Mouse (Mus musculus): Measurements from ENCODE around the gene Tas2r121.
"Not testable (repeated sequence)": the region's sequence is repeated elsewhere in the genome, so short reads cannot be mapped to it uniquely, and the experiment has no call there.

Tas2r121 gene

GRCm38 (mm10) chr6:132700907-132701306 lies at the start of gene Tas2r121:
Gene Tas2r121 (minus strand): TSS chr6:132701007.
- DNase-seq, result no peak

GRCm38 (mm10) chr6:132750206-132750605 lies 49.4 kb upstream of the Tas2r121 start:
- no peak for DNase-seq

GRCm38 (mm10) chr6:132737935-132738334 lies 37.1 kb upstream of the Tas2r121 start, which contains the start of gene Tas2r115:
Gene Tas2r115 (minus strand): TSS chr6:132738035.
- no peak for DNase-seq

GRCm38 (mm10) chr6:132711828-132712227 lies 11.0 kb upstream of the Tas2r121 start, which contains the start of gene Tas2r122:
Gene Tas2r122 (minus strand): TSS chr6:132711928.
- DNase-seq, result no peak

- DNase-seq, result not testable (repeated sequence)
Measured at GRCm38 (mm10) chr6:132691596-132691995, 9.2 kb downstream of the Tas2r121 start.

- DNase-seq, result no peak
Measured at GRCm38 (mm10) chr6:132656653-132657052, 44.2 kb downstream of the Tas2r121 start, which contains the start of gene Tas2r120. Gene Tas2r120 (plus strand): TSS chr6:132656953.

GRCm38 (mm10) chr6:132651426-132651825 lies 49.4 kb downstream of the Tas2r121 start, which contains the start of gene A630073D07Rik:
Gene A630073D07Rik (minus strand): TSS chr6:132651526.
- DNase-seq, result no peak
